Mouse (Mus musculus): ENCODE data around the gene Psmd10.

Psmd10 gene

GRCm38 (mm10) chrX:140956272-140956940 lies at the start of gene Psmd10, which contains the start of gene Atg4a:
Gene Psmd10, minus strand, starts transcription at chrX:140956728.
Gene Atg4a, plus strand, starts transcription at chrX:140956907.
- DNase-seq (ENCODE audit: low read depth, low spot score): peak; percentile 87

GRCm38 (mm10) chrX:140998885-140999284 lies 42.4 kb upstream of the Psmd10 start:
- DNase-seq (ENCODE audit: low read depth, low spot score): no peak

GRCm38 (mm10) chrX:140997912-140998545 lies 41.5 kb upstream of the Psmd10 start:
- DNase-seq (ENCODE audit: low read depth, low spot score): no peak

- no peak for DNase-seq (ENCODE audit: low read depth, low spot score)
Measured at GRCm38 (mm10) chrX:140996909-140997516, 40.5 kb upstream of the Psmd10 start.

- DNase-seq (ENCODE audit: low read depth, low spot score): no peak
Measured at GRCm38 (mm10) chrX:140985256-140985655, 28.7 kb upstream of the Psmd10 start.

GRCm38 (mm10) chrX:140984795-140985194 lies 28.3 kb upstream of the Psmd10 start:
- no peak for DNase-seq (ENCODE audit: low read depth, low spot score)

GRCm38 (mm10) chrX:140983206-140983960 lies 26.9 kb upstream of the Psmd10 start:
- DNase-seq (ENCODE audit: low read depth, low spot score): no peak

GRCm38 (mm10) chrX:140980163-140980562 lies 23.6 kb upstream of the Psmd10 start:
- DNase-seq (ENCODE audit: low read depth, low spot score): no peak

GRCm38 (mm10) chrX:140979546-140979945 lies 23.0 kb upstream of the Psmd10 start:
- DNase-seq (ENCODE audit: low read depth, low spot score): no peak

- DNase-seq (ENCODE audit: low read depth, low spot score): no peak
Measured at GRCm38 (mm10) chrX:140978943-140979342, 22.4 kb upstream of the Psmd10 start.

- no peak for DNase-seq (ENCODE audit: low read depth, low spot score)
Measured at GRCm38 (mm10) chrX:140956959-140957358, 431 bp upstream of the Psmd10 start.

- DNase-seq (ENCODE audit: low read depth, low spot score): peak; percentile 56
Measured at GRCm38 (mm10) chrX:140953618-140954017, 2.9 kb downstream of the Psmd10 start.

- DNase-seq (ENCODE audit: low read depth, low spot score): no peak
Measured at GRCm38 (mm10) chrX:140936271-140936670, 20.3 kb downstream of the Psmd10 start.

GRCm38 (mm10) chrX:140933263-140933662 lies 23.3 kb downstream of the Psmd10 start:
- no peak for DNase-seq (ENCODE audit: low read depth, low spot score)

- DNase-seq (ENCODE audit: low read depth, low spot score): no peak
Measured at GRCm38 (mm10) chrX:140932066-140932465, 24.5 kb downstream of the Psmd10 start.

- DNase-seq (ENCODE audit: low read depth, low spot score): no peak
Measured at GRCm38 (mm10) chrX:140921321-140921720, 35.2 kb downstream of the Psmd10 start.

- no peak for DNase-seq (ENCODE audit: low read depth, low spot score)
Measured at GRCm38 (mm10) chrX:140907360-140907759, 49.2 kb downstream of the Psmd10 start, which contains the start of gene Vsig1. Gene Vsig1, plus strand, starts transcription at chrX:140907608.

GRCm38 (mm10) chrX:140903487-140903886 lies 53.0 kb downstream of the Psmd10 start:
- DNase-seq (ENCODE audit: low read depth, low spot score): no peak
